Mouse (Mus musculus) cerebellum, postnatal 4 days (tissue): ENCODE data around the gene Runx2.

Source experiments
- DNase-seq, 2 experiments: peaks; one replicate each; pipeline ENCODE4 v3.0.0; 2022; ENCODE audit warnings: low spot score in 2 of 2, mixed read lengths in 1 of 2

Runx2 gene

DNA sequence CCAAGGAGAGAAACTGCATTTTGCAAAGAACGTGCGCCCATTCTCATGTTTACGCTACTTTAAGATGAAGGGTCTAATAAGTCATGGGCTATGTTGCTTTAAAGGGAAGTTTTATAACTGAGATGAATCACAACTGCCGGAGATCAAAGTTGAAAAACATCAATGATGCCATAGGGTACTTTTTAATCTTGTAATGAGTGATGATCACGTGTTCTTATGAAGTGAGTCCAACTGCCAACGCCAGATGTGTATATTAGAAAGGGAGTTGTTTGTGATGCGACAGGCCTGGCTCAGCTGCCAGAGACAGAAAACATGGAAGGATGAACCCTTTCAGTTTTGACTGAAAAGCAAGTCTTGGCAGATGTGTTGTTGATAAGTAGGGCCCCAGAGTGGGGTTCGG lies 101.2 kb downstream of the Runx2 start:
- no peak for DNase-seq

DNA sequence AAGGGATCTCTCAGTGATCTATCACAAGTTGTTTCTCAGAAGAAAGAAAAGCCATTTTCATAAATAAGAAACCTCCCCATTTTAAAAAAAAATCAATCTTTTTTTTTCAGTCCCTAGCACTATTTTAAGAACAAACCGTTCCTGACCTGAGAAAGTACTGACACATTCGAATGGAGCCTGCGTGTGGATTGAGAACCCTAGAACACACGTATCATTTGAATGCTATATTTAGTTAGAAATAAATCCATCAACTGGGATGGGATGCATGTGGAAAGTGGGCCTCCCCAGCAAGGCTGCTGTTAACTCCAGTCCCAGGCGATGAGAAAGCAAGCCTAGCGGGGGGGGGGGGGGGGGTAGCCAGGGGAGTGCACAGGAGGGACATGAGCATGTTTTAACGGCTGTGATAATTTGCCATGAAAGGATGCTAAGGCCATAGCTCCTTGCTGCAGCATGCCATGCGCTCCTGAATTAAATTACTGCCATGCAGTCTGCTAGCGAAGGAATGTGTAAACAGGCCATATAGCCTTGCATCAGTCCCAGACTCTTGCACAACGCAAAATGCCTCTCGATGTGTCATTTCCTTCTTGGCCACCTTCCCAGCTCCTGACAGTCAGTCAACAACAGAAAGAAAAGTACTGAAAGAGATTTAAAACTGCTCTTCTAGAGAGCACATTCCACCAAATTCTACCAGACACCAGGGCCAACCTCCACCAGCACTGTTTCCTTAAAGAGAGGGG lies 104.9 kb downstream of the Runx2 start:
- DNase-seq, result no peak

GRCm38 (mm10) chr17:44707956-44708355 lies 106.6 kb downstream of the Runx2 start:
- DNase-seq, result no peak

DNA sequence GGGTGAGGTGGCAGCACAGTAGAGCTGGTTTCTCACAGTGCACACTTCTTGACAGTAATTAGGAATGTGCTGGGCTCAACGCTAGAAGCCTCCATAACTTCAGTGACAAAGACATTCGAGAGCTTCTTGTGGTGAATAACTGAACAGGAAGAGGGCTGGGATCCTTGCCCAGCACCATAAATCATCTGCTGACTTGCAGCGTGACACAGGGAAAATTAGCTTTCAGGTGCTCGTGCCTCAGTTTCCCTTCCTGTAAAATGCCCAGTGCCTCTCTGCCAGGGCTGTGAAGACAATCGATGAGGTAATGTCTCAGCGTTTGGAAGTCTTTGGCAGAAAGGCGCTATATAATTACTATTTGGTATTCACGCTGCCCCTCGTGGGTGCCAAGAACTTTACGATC lies 108.1 kb downstream of the Runx2 start:
- no peak for DNase-seq

DNA sequence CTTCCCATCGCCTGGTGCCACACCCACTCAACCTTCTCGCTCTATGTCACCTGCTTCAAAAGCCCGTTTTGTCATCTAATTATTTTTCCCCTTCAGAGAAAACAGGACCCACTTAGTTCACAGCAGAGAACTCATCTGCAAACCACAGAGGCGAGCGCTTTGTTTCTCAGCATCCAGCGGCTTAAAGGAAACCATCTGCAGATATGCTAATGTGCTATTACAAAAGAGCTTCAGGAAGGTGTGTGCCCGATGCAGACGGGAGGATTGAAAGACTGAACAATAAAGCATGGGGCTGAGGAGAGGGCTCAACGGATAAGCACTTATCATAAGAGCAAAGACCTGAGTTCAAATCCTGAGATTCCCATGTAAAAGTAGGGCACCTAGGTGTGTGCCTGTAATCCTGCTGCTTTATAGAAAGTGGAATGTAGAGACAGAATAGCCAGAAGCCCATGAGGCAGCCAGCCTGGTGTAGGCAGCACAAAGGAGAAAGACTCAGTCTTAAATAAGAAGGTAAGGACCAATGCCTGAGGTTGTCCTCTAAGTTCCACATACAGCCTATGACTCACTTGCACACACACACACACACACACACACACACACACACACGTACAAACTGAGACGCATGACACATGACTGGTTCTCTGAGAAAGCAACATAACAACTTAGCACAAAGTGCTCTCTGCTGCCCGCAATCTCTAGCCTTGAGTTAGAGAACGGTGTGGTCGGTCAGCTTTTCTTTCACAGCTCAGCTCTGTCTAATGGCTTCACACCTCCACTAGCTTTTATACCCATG lies 111.9 kb downstream of the Runx2 start:
- no peak for DNase-seq

DNA sequence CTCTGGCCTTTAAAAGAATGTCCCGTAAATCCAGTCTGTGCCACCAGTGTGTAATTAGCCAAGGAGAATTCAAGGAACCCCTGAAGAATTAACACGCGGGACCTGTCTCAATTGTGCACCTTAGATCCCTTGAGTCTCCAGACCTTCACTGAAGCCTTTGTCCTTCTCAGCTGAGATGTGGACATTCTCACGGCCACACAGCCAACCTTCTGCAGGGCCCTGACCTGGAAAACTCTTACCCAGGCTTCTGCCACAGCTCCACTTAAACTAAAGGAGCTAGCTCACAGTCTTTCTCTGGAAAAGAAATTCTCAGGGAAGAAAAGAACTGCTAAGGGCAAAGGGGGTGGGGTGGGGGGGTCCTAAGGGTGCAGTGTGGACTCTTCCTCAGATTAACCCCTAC lies 113.1 kb downstream of the Runx2 start:
- DNase-seq, result no peak

- no peak for DNase-seq
Observed at GRCm38 (mm10) chr17:44700326-44700725, 114.3 kb downstream of the Runx2 start.

DNA sequence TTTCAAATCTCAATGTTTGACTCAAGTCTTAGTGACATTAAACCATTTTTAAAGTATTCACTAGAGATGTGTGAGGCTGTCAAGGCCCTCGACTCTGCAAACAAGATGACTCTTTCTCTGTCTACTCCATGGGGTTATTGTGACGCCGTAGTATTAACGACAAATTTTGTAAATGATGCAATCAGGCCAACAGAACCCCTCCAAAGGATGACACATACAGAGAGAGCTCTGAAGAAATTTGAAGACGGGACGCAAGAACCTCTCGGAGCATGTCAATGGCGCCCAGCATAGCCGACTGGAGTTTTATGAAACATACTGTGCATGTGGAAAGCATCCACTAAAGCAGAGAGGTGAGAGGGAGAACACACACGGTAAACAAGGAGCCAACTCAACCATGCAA lies 117.5 kb downstream of the Runx2 start:
- DNase-seq, result no peak

- no peak for DNase-seq
Observed at GRCm38 (mm10) chr17:44693552-44693951, 121.0 kb downstream of the Runx2 start.

DNA sequence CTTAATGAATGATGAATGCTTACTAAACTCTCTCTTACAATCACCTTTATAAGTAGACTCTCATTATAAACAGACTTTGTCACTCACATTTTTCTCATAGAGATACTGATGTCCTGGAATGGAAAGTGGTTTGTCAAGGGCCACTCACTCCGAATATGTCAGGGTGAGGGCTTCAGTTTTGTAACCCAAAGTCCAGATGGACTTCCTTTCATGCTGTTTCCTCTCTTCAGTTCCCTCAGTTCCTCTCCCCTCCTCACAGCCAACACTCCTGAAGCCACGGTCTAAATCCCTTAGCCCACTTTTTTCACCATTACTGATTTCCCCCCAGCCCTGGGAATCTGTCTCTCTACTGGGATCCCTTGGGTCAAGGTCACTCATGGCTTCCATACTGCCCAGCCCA lies 123.1 kb downstream of the Runx2 start:
- DNase-seq, result no peak

GRCm38 (mm10) chr17:44690410-44691035 lies 124.1 kb downstream of the Runx2 start:
- no peak for DNase-seq

GRCm38 (mm10) chr17:44688306-44688705 lies 126.3 kb downstream of the Runx2 start:
- DNase-seq, result no peak

DNA sequence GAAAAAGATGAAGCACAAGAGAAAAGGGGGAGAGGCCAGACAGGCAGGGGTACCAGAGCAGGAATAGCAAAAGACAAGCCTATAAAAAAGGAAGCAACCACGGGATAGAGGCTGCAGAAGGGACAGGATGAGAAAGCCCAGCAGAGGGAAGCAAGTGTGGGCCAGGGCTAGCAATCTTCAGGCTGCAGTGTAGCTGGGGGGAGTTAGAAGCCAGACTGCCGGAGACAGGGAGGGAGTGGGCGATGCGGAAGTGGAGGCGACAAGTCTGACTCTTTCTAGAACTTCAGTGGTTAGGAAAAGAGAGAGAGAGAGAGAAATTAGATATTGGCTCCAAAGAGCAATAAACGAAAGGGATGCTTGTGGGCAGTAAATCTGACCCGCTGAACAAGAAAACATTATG lies 129.1 kb downstream of the Runx2 start:
- no peak for DNase-seq

DNA sequence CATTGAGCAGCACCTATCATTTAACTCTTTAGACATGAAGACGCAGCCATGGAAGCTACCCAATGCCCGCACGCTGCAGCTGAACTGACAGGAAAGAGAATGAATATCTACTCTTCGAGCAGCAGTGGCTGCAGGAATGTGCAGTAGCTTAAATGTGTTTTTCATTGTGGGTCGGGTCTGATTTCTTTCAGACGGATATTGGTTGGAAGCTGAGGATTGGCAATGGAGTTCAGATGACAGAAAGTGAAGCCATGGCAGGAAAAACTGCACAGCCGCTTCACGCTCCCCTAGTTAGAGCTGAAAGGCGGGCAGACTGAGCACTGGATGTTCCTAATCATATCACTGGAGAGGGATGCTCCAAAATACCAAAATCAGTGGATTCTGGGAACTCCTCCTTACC lies 131.6 kb downstream of the Runx2 start:
- no peak for DNase-seq

- peak in 1 of 2 experiments; percentile 9 for DNase-seq
Observed at GRCm38 (mm10) chr17:44677782-44678181, 136.8 kb downstream of the Runx2 start.

- peak; percentile 24 to 26 for DNase-seq
Observed at GRCm38 (mm10) chr17:44672806-44673205, 141.8 kb downstream of the Runx2 start.

DNA sequence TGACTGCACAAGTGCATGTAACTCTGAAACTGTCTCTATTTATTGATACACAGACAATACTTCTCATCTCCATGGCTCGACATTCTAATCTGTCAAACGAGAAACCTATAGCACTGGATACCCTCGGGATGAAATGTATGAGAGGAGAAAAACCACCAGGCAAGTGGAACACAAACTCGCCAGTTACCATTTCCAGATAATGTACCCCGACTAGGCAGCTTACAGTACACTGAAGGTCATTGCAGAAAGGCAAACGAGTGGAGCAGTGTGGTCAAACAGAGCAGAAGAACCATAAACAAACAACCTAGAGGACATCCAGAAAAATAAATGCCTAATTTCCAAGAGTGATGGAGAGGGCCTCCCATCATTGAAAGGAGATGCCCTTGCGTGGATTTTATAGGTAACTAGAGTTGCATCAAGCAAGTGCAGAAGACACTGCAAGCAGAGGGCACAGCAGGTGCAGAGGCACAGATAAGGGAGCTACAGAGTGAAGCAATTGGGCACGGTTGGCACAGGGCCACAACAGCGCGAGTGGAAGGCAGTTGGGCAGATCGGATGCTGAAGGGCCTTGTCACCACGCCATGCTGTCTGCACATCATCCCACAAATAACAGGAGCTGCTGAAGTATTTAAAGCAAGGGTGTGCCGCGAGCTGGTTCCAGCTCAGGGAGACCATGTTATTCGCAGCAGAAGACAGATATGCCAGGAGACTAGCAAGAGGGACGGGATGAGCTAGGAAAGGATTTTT lies 142.5 kb downstream of the Runx2 start:
- peak in 1 of 2 experiments; percentile 69 for DNase-seq

- peak in 1 of 2 experiments; percentile 10 for DNase-seq
Observed at GRCm38 (mm10) chr17:44669985-44670384, 144.6 kb downstream of the Runx2 start.

DNA sequence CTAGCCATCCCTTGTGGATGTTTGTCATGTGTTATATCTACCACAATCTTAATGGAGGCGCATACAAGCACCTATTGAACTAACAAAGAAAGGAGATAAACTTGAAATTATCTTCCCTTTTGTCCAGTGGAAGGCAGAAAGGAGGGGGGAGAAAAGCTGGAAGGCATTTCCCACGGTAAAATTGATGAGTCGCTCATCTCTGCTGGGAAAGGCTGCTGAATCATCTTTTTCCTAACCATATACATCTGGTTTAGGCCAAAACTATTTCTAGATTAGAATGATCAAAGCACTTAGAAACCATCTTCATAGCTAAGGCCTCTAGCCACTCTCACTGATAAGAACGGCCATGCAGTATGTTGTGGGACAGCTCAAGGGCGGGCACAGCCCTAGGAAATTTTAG lies 147.3 kb downstream of the Runx2 start:
- DNase-seq, result no peak

- no peak for DNase-seq
Observed at GRCm38 (mm10) chr17:44663872-44664271, 150.7 kb downstream of the Runx2 start.

GRCm38 (mm10) chr17:44663208-44663607 lies 151.4 kb downstream of the Runx2 start:
- DNase-seq, result no peak
